Mouse (Mus musculus) embryonic facial prominence, embryonic 10.5 days (tissue): ENCODE measurements around the gene Cd274. TPM values are rescaled to one million over a fixed set of nuclear protein-coding genes. Genes with fewer than 3 reads are reported as not detected.
A peak's percentile ranks its signal among the peaks of the same experiment; 100 is the strongest.

ENCODE experiments used
- DNase-seq: peaks from one replicate; pipeline ENCODE4 v3.0.0-alpha.2; 2017; ENCODE audit warnings: low spot score
- H3K27ac ChIP-seq: fragments of 300-500 bp; sonication (generic); replicated peaks from 2 replicates; pipeline ENCODE4 v1.5.1; 2016; ENCODE audit warnings: mild to moderate bottlenecking
- H3K27me3 ChIP-seq: fragments of 300-500 bp; sonication (generic); replicated peaks from 2 replicates; pipeline ENCODE4 v1.6.1; 2016; ENCODE audit warnings: low read depth, mild to moderate bottlenecking; ENCODE audit not compliant: poor library complexity, severe bottlenecking
- H3K36me3 ChIP-seq: fragments of 300-500 bp; sonication (generic); replicated peaks from 2 replicates; pipeline ENCODE4 v1.6.1; 2016; ENCODE audit warnings: mild to moderate bottlenecking, moderate library complexity
- H3K4me1 ChIP-seq: fragments of 300-500 bp; sonication (generic); 2 replicates; pipeline ENCODE4 v1.6.1; 2016
- H3K4me3 ChIP-seq: fragments of 300-500 bp; sonication (generic); 2 replicates; pipeline ENCODE4 v1.5.1; 2016; ENCODE audit warnings: mild to moderate bottlenecking, moderate library complexity
- H3K9me3 ChIP-seq: fragments of 300-500 bp; sonication (generic); 2 replicates; pipeline ENCODE4 v1.6.1; 2016; ENCODE audit warnings: mild to moderate bottlenecking
- WGBS: fragments of 180-500 bp; shearing (Covaris S2); methylation state at CpG from one replicate; pipeline ENCODE4 v1.1.7; 2016; 5-methylcytosine and 5-hydroxymethylcytosine counted together
- polyA plus RNA-seq: library from polyadenylated mRNA; unstranded; fragments of >200 nt; fragmentation: Nextera tagmentation; extraction: Ambion mirVana; gene quantifications from 2 replicates; pipeline ENCODE4 v1.2.1, GENCODE M21; 2016

Gene Cd274
- polyA plus RNA-seq, 1 experiment from 2014 or later: 0.11 TPM

DNA sequence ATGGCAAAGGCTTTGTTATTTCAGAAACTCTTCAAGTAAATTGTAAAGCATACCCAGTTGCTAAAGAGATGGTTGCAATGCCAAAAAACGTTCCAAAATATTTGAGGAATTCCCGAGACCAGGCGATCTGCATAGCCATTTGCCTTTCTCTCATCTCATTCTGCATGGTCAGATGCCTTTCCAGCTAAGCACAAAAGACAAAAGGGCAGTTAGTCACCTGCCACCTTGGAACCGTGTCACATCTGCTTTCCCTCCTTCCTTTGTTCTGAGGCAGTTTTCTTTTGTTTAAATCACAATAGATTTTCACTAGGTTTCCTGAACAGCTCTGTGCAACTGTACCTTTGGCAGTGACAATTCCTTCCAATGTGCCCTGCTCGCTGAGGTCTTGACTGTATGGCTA, 16.3 kb upstream of the Cd274 start:
- Histone ChIP-seq H3K27me3 (no peaks in the 10 kb centered on the region), H3K9me3 (no peaks in the 10 kb centered on the region), H3K4me1 (no peaks in the 10 kb centered on the region), H3K27ac (no peak overlapping the region), H3K4me3 (no peak overlapping the region), H3K36me3 (peaks cover 3% of the 10 kb centered on the region)
- no peak for DNase-seq
- WGBS: 61% methylated on average over 5 of the region's 5 CpGs

DNA sequence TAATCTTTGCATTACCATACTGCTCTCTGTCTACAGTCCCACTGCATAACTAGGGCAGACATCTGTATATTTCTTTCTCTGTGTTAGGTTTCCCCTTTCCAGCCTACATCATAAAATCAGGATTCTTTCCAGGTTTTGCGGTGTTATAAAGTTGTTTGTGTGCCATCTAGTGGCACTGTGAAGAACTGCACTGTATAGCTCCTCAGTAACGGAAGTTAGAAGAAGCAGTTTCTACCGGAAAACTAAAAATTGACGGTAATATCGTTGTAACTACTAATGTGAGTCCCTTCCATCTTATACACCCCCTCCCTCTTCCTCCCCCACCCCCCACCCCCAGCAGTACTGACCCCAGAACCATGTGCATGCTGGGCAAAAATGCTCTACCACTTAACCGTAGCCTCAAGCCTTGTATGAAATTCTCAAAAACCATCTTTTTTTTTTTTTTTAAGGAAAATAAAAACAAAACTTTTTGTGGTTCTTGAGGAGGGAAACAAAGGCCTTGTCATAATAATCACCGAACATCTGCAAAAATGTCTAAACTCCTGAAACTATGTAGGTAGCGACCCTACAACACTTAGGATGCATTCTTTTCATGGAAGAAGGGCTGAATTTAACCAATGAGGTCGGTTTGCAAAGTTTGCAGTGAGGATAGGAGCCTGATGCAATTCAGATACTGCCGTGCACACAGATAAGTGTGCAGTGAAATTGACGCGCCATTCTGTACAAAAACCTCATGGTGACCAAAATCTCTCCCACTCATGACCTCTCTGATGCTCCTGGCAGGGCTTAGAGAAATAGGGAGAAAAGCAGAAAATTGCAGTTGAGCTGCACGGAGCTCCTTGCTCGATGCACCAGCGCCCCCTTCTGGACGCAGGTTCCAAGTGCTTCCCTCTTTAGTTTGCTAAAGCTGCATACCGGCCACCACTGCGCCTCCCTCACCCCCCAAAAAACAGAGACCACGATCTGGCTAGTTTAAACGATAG, 12.1 kb upstream of the Cd274 start:
- no peaks in the 10 kb centered on the region for H3K4me1 ChIP-seq

DNA sequence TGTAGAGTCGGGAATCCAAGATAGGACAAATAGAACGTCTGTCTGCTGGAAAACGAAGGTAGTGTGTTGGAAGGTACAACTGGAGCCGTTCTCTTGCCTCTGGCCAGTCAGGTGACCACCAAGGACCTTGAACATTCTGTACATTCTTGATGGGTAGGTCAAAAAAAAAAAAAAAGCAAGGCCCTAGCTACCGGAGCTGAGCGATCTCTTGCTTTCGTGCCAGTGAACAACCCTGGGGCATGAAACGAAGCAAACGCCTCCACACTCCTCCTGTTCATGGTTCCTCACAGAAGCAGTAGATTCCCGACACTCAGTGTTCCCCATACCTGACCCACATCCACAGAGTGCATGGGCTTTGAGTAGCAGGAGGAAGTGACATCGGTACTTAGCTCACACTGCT, 11.0 kb upstream of the Cd274 start:
- Histone ChIP-seq H3K4me3 (no peak overlapping the region), H3K36me3 (no peaks in the 10 kb centered on the region), H3K27ac (no peak overlapping the region), H3K9me3 (no peaks in the 10 kb centered on the region), H3K4me1 (peaks cover 5% of the 10 kb centered on the region), H3K27me3 (no peaks in the 10 kb centered on the region)
- no peak for DNase-seq
- 87% methylated on average over 11 of the region's 11 CpGs for WGBS

More for the DNA sequence above, 12.1 kb upstream of the Cd274 start:
- no peaks in the 10 kb centered on the region for H3K36me3 ChIP-seq
- peak; percentile 90 for DNase-seq
- H3K27me3 ChIP-seq: no peaks in the 10 kb centered on the region
- H3K9me3 ChIP-seq: no peaks in the 10 kb centered on the region
- peak overlapping the region; percentile 56 for H3K4me3 ChIP-seq
- 5% methylated on average over 20 of the region's 20 CpGs for WGBS
- peak overlapping the region; percentile 40; the same call in 1 of the 2 replicates for H3K27ac ChIP-seq

DNA sequence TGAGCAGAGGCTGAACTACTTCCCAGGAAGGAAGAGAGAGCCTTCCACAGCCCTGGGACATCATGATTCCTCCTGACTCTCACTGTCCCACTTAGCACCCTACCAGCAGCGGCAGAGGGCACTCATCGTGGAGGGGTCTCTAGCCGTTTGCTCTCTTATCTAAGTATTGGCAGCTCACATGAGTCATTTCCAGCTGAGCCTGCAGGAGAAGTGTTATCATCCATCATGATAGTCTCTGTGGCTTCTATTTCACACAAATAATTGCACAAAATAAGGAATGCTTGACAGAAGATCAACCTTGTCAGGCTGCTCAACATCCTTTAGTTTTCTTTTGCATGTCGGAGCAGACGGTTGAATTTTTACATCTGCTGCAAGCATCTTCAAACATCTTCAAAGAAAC, 7.0 kb upstream of the Cd274 start:
- peaks cover 16% of the 10 kb centered on the region for H3K4me1 ChIP-seq
- no peak for DNase-seq
- H3K4me3 ChIP-seq: no peak overlapping the region
- 85% methylated on average over 5 of the region's 5 CpGs for WGBS
- no peaks in the 10 kb centered on the region for H3K9me3 ChIP-seq
- H3K27me3 ChIP-seq: peaks cover 12% of the 10 kb centered on the region
- H3K36me3 ChIP-seq: no peaks in the 10 kb centered on the region
- no peak overlapping the region for H3K27ac ChIP-seq

DNA sequence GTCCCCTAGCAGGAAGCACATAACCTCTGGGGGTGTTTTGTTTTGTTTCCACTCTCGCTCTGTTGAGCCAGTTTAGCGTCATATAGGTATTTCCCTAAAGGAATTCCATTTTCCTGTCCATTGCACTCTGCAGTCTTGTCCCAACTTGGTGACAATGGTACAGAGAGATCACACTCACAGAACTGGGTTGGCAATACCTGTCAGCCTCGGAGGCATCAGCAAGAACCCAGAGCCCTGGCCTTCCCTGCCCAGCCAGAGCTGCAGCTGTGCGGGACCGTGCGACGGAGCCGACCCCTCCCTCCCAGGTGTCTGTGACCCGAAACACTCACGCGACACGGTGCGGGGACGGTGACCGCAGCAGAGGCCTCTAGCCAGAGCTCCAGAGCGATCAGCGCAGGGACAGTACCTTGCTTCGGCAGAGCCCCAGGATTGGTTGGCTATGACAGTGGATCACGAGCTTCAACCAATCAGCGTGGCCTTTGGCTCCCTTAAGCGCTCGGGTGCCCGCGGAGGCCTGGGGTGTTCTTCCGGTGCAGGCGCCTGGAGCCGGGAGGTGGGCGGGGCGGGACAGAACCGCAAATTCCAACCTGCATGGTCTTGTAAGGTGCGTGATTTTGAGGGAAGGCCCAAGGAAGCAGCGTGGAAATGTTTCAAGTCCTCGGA, 5.7 kb upstream of the Cd274 start:
- H3K27me3 ChIP-seq: peaks cover 25% of the 10 kb centered on the region
- 2% methylated on average over 33 of the region's 33 CpGs for WGBS
- no peaks in the 10 kb centered on the region for H3K9me3 ChIP-seq
- peak overlapping the region; percentile 67 for H3K4me3 ChIP-seq
- H3K4me1 ChIP-seq: peaks cover 16% of the 10 kb centered on the region
- no peaks in the 10 kb centered on the region for H3K36me3 ChIP-seq
- DNase-seq: peak; percentile 91
- peak overlapping the region; percentile 80 for H3K27ac ChIP-seq

DNA sequence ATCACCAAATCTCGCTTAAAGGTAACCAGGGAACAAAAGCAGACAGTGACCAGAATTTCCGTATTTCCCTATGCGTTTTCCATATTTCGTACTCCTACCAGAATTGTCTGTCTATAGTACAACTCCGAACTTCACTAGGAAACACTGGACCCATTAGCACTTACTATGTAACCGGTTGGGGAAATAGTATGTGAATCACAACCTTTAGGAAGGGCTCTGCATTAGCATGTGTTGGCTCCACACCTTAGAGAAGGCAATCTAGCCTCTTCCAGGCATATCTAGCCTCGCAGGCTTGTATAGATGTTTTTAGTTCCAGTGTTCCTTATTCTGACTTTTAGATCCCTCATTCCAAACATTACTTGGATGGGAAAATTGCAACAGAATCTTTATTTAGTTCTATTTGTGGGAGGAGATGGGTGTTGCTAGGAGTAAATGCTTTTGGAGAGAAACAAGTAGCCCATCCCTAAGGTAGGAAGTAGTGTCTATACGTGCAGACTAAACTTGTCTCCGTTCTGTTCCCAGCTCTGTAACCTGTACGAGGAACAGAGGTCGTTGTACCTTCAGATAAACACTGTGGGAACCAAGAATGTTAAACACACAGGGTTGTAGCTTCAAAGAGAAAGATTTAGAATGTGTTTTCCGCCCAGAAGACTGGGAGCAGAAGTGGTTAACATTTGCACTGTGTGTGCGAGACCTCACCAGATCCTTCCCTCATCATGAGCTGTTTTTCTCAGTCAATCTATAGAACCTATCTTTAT, 4.9 kb upstream of the Cd274 start:
- peaks cover 29% of the 10 kb centered on the region for H3K27me3 ChIP-seq
- H3K4me1 ChIP-seq: peaks cover 20% of the 10 kb centered on the region
- WGBS: 50% methylated on average over 13 of the region's 13 CpGs
- H3K4me3 ChIP-seq: peak overlapping the region; percentile 67
- H3K27ac ChIP-seq: peak overlapping the region; percentile 80
- H3K36me3 ChIP-seq: no peaks in the 10 kb centered on the region
- H3K9me3 ChIP-seq: no peaks in the 10 kb centered on the region
- no peak for DNase-seq

DNA sequence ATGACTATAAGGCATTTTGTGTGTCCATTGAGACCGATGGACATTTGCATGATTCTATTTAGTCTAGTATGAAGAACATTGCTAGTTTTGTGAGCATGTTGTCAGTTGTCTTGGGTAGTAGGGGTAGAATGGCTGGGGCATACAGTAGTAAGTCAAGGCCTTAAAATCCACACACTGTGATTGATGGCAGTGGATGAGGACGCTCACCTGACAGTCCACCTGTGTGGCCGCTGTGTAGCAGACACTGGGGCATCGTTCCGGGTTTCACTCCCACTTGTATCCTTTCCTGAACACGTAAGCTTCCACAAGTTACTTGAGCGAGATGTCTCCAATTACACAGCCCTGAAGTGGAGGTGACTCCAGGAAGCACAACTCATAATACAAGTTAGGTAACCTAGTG, 3.7 kb upstream of the Cd274 start:
- Histone ChIP-seq H3K36me3 (no peaks in the 10 kb centered on the region), H3K4me3 (no peak overlapping the region), H3K27ac (no peak overlapping the region), H3K27me3 (peaks cover 40% of the 10 kb centered on the region), H3K9me3 (no peaks in the 10 kb centered on the region), H3K4me1 (peaks cover 22% of the 10 kb centered on the region)
- 90% methylated on average over 7 of the region's 7 CpGs for WGBS
- DNase-seq: no peak

DNA sequence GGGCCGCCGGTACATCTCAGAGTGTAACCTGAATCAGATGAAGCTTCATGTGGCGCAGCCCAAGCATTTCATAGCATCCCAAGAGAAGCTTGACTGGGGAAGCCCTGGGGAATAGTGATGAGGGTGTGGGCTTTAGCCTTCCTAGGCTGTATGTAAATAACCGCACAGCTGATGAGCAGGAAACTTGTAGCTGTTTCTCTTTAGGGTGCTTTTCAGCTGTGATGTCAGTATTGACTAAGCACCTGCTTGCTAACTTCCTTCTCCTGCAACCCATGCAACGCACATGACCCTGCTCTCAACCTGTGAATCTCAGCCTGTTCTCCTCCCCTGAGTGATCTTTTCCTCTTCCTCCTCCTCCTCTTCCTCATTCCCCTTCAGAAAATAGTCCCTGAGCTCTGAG, 3.2 kb upstream of the Cd274 start:
- Histone ChIP-seq H3K4me3 (no peak overlapping the region), H3K27ac (no peak overlapping the region), H3K4me1 (peaks cover 22% of the 10 kb centered on the region), H3K36me3 (no peaks in the 10 kb centered on the region), H3K9me3 (no peaks in the 10 kb centered on the region), H3K27me3 (peaks cover 40% of the 10 kb centered on the region)
- WGBS: 78% methylated on average over 5 of the region's 5 CpGs
- no peak for DNase-seq

DNA sequence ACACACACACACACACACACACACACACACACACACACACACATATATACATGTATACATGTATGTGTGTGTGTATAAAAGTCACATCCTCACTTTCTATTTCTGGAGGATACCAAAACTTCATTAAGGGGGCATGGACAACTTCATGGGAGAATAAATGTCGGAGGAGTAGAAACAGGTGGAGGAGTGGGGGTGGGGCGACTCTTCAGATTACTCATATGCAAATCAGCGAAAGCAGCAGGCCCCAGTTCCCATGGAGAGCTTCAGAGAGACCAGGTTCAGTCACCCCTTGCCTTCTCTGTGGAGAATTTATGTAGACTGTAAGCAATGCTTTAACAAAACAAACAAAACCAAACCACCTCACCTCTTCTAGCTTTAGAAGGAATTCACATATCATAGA, 2.1 kb upstream of the Cd274 start:
- H3K4me3 ChIP-seq: no peak overlapping the region
- no peak overlapping the region for H3K27ac ChIP-seq
- H3K27me3 ChIP-seq: peaks cover 40% of the 10 kb centered on the region
- no peak for DNase-seq
- WGBS: 20% methylated on average over 3 of the region's 3 CpGs
- H3K4me1 ChIP-seq: peaks cover 22% of the 10 kb centered on the region
- H3K36me3 ChIP-seq: no peaks in the 10 kb centered on the region
- H3K9me3 ChIP-seq: no peaks in the 10 kb centered on the region

DNA sequence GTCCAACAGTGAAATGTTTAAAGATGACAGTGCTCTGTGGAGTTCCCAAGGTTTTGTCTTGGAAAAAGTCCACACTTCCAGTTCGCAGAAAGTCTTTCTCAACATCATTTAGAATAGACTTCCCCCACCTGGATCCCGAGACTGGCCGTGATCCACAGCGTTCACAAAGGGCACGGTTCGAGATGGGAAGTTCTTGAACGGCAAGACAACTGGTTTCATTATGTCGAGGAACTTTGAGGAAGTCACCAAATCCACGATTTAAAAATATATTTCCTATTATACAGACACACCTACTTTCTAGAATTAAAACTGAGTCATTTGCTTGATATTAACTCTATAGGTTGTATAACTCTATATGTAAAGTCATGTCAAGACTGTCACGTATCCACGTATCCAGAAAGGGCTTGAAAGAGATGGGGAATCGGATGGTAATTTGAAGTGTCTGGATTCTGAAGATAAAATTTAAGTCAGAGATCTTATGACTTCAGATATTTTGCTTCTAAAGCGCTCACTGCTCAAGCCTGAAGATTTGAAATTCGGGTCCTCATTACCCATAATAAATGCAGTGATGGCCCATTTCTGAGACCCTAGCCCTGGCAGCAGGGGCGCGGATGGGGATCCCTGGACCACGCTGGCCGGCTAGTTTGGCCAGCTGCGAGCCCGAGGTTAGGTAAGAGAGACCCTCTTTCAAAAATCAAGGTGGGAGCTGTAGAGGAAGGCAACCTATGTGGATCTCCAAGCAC, 858 bp upstream of the Cd274 start:
- DNase-seq: no peak
- H3K36me3 ChIP-seq: no peaks in the 10 kb centered on the region
- no peak overlapping the region for H3K27ac ChIP-seq
- peak overlapping the region; percentile 59 for H3K4me3 ChIP-seq
- peaks cover 16% of the 10 kb centered on the region for H3K4me1 ChIP-seq
- WGBS: 54% methylated on average over 20 of the region's 20 CpGs
- H3K27me3 ChIP-seq: peaks cover 40% of the 10 kb centered on the region
- H3K9me3 ChIP-seq: no peaks in the 10 kb centered on the region

DNA sequence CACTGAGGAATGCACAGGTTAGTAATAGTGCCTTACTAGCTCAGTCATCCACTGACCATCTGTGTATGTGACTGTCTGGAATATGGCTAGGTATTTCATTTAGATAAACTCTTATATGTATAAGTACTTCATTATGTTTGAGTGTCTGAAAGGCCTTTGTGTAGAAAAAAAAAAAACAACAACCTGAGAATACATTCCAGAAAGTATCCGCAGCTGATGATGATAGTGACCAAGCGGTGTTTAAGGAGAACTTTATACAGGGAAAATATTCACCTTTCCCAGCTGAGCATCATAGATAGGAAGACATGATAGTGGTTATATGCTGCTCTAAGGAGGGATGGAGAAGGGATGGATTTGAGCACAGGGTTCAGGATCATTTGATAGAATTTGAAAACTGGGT, 786 bp downstream of the Cd274 start:
- no peak overlapping the region for H3K4me3 ChIP-seq
- 88% methylated on average over 2 of the region's 2 CpGs for WGBS
- H3K36me3 ChIP-seq: no peaks in the 10 kb centered on the region
- no peak for DNase-seq
- no peaks in the 10 kb centered on the region for H3K9me3 ChIP-seq
- no peak overlapping the region for H3K27ac ChIP-seq
- peaks cover 40% of the 10 kb centered on the region for H3K27me3 ChIP-seq
- H3K4me1 ChIP-seq: peaks cover 6% of the 10 kb centered on the region
